Mouse (Mus musculus) embryonic fibroblast, embryonic 13.5 days (primary cell): ENCODE results near the gene Socs5.

Experiments used
- CTCF ChIP-seq: IDR thresholded peaks from 2 replicates; pipeline ENCODE4 v1.5.1; 2011; ENCODE audit warnings: mild to moderate bottlenecking, control low read depth, low read length, moderate library complexity, borderline replicate concordance; ENCODE audit not compliant: insufficient read depth
- POLR2A ChIP-seq: IDR thresholded peaks from 2 replicates; pipeline ENCODE4 v1.6.1; 2011; ENCODE audit warnings: low read depth, mild to moderate bottlenecking, control low read depth, low read length, moderate library complexity

GRCm38 (mm10) chr17:87080724-87081123 is 26.8 kb upstream of the Socs5 start:
- no peak for TF ChIP-seq POLR2A
- TF ChIP-seq CTCF, result no peak
